Mouse (Mus musculus) cerebellum, adult 9-10 months (tissue): Measurements from ENCODE around the gene Fignl2.

Source experiments
- DNase-seq: peaks from one replicate; pipeline ENCODE4 v3.0.0; 2022

Gene Fignl2

DNA sequence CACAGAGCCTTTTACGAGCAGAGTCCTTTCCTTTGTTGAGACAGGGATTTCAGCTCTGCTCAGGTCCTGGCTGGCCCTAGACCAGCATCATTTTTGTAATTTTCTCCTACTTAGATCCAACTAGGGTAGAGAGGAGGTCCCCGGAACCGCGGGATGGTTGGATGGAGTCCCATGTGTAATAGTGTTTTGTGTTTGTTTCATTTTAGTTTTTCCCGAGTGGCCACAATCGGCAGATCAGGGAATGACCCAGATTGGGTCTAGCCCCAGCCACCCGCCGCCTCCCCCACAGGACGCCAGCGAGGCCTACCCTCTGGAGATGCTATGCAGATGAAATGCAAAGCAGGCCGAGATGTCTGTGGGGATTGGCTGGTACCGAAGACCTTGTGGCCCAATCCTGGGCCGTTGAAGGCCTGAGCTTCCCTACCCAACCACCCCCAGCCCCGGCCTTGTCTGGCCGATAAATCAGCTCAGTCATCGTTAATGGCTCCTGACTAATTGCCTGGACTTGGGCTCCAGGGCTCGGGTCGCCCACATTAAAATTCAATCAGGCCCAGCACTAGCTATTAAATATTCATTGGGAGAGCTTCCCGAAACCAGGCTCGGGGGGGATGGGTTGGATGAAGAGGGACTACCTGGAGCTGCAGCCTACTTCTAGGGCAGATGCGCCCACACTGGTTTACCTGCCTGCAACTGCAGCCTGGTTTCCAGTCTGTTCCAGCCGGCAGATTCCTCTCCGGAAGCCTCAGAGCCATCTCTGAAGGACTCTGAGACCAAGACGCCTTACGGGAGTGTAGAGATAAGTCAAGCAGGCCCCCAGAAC is 14.7 kb upstream of the Fignl2 start:
- DNase-seq = peak; percentile 41

GRCm38 (mm10) chr15:101092121-101092828 is 13.9 kb upstream of the Fignl2 start:
- DNase-seq = no peak

DNA sequence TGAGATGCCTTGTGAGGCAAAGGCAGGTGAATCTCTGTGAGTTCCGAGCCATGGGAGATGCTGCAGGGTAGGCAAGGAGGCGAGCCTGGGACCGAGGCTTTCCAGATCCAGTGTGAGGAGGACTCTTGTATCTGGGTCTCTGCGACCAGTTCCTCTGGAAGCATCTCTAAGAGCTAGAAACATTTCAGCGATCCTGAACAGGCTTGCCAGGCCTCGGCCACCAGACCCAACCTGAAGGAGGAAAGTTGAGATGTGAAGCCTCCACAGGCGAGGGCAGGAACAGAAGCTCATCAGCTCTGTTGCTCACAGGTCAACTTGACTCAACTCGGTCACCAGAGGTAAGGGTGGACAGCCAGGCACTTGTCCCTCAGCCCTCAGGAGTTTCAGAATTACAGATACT is 13.2 kb upstream of the Fignl2 start:
- no peak for DNase-seq

GRCm38 (mm10) chr15:101088291-101088690 is 9.9 kb upstream of the Fignl2 start:
- no peak for DNase-seq

DNA sequence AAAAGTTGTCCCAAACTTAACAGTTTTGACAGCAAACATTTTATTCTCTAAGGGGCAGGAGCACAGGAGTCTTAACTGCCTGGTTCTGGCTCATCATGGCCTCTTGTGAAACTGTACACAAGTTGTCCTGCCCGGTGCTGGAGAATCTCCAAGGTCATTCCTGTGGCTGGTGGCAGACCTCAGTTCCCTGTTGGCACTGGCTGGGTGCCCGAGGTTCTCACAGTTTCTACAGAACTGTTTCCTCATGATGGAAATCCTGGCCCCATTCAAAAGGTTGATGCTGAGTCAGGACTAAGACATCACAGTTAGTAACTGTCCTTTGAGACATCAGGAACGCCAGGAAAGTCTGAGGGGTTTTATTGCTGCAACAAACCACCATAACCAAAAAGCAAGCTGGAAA is 8.6 kb upstream of the Fignl2 start:
- no peak for DNase-seq

GRCm38 (mm10) chr15:101086451-101086850 is 8.1 kb upstream of the Fignl2 start:
- no peak for DNase-seq

DNA sequence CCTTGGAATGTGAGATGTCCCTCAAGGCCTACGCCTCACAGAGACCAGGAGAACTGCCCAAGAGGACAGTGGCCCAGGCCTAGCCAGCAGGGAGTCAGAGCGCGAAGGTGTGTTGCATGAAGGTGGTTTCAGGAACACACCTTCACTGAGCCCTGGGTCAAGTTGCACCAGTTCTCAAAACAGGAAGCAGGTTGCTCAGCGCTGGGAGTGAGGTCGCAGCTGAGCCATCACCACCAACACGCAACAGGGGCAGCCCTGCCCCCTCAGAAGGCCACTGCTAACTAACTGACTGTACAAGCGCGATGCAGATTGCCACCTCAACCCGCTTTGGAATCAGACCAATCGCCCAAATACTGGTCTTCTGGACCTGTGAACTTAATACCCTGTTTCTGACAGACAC is 6.1 kb upstream of the Fignl2 start:
- DNase-seq = no peak

- no peak for DNase-seq
These were observed 3.9 kb upstream of the Fignl2 start for GRCm38 (mm10) chr15:101082236-101082635.

DNA sequence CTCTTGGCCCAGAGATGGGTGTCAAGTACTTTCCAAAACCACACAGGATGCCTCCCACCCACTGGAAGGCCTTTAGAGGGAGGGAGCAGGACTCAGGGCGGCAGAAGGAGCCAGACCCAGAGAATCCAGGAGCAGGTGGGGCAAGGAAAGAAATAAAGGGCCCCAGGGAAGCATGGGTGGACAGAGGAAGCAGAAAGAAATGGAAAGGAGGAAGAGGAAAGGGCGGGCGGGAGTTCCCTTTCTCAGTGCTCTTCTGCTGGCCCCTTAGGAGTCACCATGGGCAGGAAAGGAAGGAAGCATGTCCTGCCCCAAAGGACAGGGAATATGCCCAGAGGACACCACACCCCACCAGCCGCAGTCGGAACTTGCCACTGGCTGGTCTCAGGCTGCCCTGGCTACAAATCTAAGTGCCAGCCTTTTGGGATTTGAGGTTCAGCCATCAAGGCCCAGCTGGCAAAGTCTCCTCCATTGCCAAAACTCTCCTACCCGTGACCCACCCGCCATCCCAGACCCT is 2.7 kb upstream of the Fignl2 start:
- DNase-seq = no peak

GRCm38 (mm10) chr15:101080031-101080520 is 1.7 kb upstream of the Fignl2 start:
- DNase-seq = no peak

GRCm38 (mm10) chr15:101078731-101079156 is 377 bp upstream of the Fignl2 start:
- DNase-seq = peak; percentile 43

GRCm38 (mm10) chr15:101077001-101077812 is 1.2 kb downstream of the Fignl2 start:
- DNase-seq = no peak

DNA sequence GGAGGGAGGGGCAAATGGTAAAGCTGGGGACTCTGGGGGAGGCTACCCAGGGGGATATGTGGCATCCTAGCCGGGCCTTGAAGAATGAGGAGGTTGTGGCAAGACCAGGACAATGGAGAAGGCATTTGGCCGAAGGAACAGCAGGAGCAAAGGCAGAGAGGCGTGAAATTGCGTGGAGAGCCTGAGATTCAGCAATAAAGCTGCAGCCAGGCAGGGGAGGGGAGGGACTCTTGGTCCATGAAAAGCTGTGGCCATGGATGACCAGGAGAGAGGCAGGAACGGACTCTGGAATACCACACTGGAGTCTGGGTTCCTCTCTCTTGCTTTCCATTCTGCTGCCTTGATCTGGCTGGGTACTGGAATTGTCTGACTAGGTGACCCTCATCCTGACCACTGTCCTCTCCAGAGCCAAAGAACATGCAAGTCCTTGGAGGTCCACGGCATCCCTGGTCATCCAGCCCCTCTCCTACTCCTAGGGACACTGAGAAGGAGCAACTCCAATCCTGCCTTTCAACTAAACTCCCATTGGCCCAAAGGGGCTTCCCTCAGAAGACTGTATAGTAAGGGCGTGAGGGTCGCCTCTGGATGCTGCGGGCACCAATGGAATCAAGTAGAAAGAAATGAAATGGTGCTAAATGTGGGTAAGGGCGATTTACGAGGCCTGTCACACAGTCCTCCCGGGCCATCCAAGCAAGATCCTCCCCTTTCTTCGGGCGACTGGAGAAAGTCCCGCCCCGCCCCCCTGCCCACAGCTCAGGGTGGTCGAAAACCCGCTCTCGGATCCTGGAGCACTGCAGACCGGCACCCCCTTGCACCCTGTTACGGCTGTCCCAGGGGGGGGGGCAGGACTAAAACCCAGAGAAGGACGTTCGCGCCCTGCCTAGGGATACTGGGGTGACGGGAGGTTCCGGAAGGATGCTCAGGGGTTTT is 2.0 kb downstream of the Fignl2 start:
- DNase-seq = no peak

DNA sequence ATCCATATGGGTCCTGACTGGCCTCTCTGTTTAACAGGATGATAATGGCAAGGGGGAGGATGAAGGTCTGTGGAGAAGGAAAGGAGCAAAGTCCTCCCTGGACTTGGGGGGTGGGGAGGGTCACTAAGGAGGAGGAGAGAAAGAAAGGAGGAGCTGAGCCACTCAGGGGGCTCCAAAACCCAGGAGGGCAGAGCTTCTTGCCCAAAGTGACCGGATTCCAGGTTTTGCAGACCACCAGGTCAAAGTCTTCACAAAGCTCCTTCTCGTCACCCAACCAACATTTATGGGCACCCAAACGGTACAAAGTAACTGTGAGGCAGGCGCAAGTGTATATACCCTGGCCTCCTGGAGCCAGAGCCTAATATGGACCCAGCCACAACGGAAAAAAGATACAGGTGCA is 2.7 kb downstream of the Fignl2 start:
- no peak for DNase-seq

DNA sequence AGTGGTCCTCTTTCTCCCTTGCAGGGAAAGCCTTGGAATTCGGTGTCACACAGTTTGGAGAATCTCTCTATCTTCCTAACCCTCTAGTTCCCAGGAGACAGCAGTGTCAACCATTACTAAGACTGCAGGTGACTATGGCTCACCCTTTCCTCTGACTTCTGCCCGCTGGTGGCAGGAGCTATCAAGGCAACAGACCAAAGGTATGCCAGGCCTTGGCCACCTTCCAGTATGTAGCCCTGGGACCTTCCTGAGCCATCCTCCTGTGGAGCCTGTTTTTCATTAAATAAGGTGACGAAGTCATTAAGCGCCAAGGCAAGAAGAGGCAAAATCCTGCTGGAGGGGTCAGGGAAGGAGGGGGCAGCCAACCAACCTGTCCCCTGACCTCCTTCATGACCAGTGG is 3.2 kb downstream of the Fignl2 start:
- DNase-seq = no peak

DNA sequence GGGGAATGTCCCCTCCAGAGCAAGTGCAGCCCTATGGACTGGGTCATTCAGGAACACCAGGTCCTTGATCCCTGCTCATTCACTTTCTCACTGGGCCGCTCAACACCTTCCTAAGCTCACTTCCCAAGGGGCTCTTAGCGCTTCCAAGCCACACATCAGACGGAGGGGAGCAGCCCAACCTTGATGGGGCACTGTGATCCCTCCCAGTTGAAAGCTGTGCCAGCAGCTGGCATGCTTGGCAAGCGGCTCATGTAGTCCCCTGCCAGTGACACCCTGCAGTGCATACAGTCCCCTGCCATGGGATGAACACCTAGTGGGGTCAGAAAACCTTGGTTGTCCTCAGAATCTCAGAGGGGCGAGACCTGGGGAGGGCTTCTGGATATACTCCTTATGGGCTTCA is 4.3 kb downstream of the Fignl2 start:
- no peak for DNase-seq

DNA sequence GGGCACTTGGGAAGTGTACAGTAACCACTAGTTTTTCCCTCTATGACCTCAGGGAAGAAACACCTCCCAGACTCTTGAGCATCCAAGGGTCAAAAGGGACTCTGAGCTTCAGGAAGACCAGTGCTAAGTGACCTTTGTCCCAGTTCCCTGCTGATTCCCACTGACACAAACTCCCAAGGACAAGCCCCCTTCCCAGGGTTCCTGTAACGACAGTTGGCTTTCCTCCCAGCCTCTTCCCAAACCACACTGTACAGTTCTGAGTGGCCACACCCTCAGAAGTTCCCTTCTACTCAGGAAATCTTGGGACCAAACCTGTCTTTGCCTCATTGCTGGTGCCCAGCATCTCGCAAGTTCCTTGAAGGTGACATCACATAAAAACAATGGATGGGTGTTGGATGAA is 5.6 kb downstream of the Fignl2 start:
- DNase-seq = no peak

- no peak for DNase-seq
These were observed 7.6 kb downstream of the Fignl2 start for GRCm38 (mm10) chr15:101070762-101071161.

GRCm38 (mm10) chr15:101069641-101070190 is 8.7 kb downstream of the Fignl2 start:
- no peak for DNase-seq

DNA sequence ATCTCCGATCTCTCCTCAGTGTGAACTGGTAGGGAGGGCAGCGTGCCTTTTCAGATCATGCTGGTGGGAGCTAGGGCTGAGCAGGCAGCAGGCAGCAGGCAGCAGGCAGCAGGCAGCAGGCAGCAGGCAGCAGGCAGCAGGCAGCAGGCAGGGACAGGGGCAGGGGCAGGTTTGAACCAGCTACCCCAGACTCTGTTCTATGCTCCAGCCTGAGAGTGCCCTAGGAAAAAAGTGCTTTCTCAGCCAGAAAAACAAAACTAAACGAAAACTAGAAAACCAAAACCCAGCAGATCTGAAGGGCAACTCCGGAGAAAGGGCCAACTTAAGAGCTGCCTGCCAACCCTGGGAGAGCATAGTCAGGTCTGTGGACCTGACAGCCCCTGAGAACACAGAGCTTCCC is 9.7 kb downstream of the Fignl2 start:
- no peak for DNase-seq

DNA sequence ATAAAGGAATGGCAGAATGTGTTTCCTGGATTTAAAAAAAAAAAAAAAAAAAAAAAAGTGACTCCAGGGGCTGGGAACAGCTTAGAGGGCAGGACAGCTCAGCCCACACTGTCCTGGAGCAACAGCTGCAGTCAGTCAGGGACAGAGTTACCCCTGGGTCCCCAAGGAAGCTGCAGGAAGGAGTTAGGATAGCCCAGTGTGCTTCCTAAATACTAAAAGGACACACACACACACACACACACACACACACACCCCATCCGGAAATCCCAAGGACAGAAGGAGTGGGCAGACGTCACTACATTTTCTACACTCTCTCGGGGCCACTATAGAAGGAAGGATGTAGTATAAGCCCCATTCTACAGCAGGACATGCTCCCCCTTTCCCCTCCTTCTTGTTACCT is 10.3 kb downstream of the Fignl2 start:
- no peak for DNase-seq
